Mouse (Mus musculus) myocyte (in vitro differentiated cells): ENCODE measurements around the gene Lrrc10. TPM values are rescaled to one million over a fixed set of nuclear protein-coding genes. Genes with fewer than 3 reads are reported as not detected.

Experiments
- H3K27me3 ChIP-seq: one replicate; pipeline ENCODE4 v1.6.1; 2011; ENCODE audit not compliant: control insufficient read depth, insufficient read depth, insufficient read length
- H3K36me3 ChIP-seq: one replicate; pipeline ENCODE4 v1.6.1; 2011; ENCODE audit not compliant: control insufficient read depth, insufficient read depth
- H3K4me2 ChIP-seq: one replicate; pipeline ENCODE4 v1.6.1; 2011; ENCODE audit warnings: low read depth, control low read depth
- H3K4me3 ChIP-seq: one replicate; pipeline ENCODE4 v1.5.1; 2011; ENCODE audit warnings: mild to moderate bottlenecking, control low read depth, moderate library complexity
- H3K79me2 ChIP-seq: one replicate; pipeline ENCODE4 v1.6.1; 2011; ENCODE audit not compliant: control insufficient read depth, insufficient read depth
- H3ac ChIP-seq: one replicate; pipeline ENCODE4 v1.6.1; 2011; ENCODE audit not compliant: control insufficient read depth, insufficient read length
- CEBPB ChIP-seq: IDR thresholded peaks from 2 replicates; pipeline ENCODE4 v1.6.1; 2011; ENCODE audit warnings: mild to moderate bottlenecking, moderate library complexity; ENCODE audit not compliant: poor library complexity, insufficient read depth, severe bottlenecking
- E2F4 ChIP-seq: IDR thresholded peaks from one replicate; pipeline ENCODE4 v1.6.1; 2011; ENCODE audit warnings: mild to moderate bottlenecking, control low read depth, moderate library complexity; ENCODE audit not compliant: insufficient read depth
- MAX ChIP-seq: IDR thresholded peaks from one replicate; pipeline ENCODE4 v1.6.1; 2011; ENCODE audit warnings: low read depth, mild to moderate bottlenecking, control low read depth
- MYOD1 ChIP-seq, 3 experiments: IDR thresholded peaks; one replicate each; pipeline ENCODE4 v1.6.1; 2011; ENCODE audit warnings: control low read depth in 2 of 3, low read depth in 2 of 3, mild to moderate bottlenecking in 2 of 3, moderate library complexity in 1 of 3; ENCODE audit not compliant: insufficient read length in 2 of 3, control insufficient read depth in 1 of 3
- MYOG ChIP-seq, 3 experiments: IDR thresholded peaks; one replicate each; pipeline ENCODE4 v1.6.1; 2011; ENCODE audit warnings: control low read depth in 2 of 3, low read depth in 2 of 3, mild to moderate bottlenecking in 2 of 3; ENCODE audit not compliant: insufficient read length in 2 of 3, control insufficient read depth in 1 of 3, insufficient read depth in 1 of 3
- POLR2A ChIP-seq: IDR thresholded peaks from one replicate; pipeline ENCODE4 v1.6.1; 2011; ENCODE audit warnings: low read depth, mild to moderate bottlenecking, control low read depth, moderate library complexity; ENCODE audit not compliant: insufficient read length
- POLR2AphosphoS2 ChIP-seq: IDR thresholded peaks from one replicate; pipeline ENCODE4 v1.6.1; 2011; ENCODE audit warnings: low read depth, control low read depth; ENCODE audit not compliant: insufficient read length
- REST ChIP-seq: IDR thresholded peaks from one replicate; pipeline ENCODE4 v1.6.1; 2011; ENCODE audit warnings: mild to moderate bottlenecking, control low read depth, moderate library complexity; ENCODE audit not compliant: insufficient read depth, insufficient read length
- SRF ChIP-seq: IDR thresholded peaks from one replicate; pipeline ENCODE4 v1.6.1; 2011; ENCODE audit warnings: low read depth; ENCODE audit not compliant: control insufficient read depth, insufficient read length
- TCF12 ChIP-seq: IDR thresholded peaks from one replicate; pipeline ENCODE4 v1.6.1; 2011; ENCODE audit warnings: mild to moderate bottlenecking, control low read depth; ENCODE audit not compliant: poor library complexity, insufficient read depth, severe bottlenecking
- TCF3 ChIP-seq: IDR thresholded peaks from one replicate; pipeline ENCODE4 v1.6.1; 2011; ENCODE audit warnings: low read depth, control low read depth; ENCODE audit not compliant: insufficient read length
- USF1 ChIP-seq: IDR thresholded peaks from one replicate; pipeline ENCODE4 v1.6.1; 2011; ENCODE audit warnings: low read depth, mild to moderate bottlenecking, control low read depth, moderate library complexity
- polyA plus RNA-seq: library from polyadenylated mRNA; unstranded; fragments of >200 nt; fragmentation: generic; extraction: Trizol; gene quantifications from one replicate; pipeline ENCODE4 v1.2.1, GENCODE M21; 2012; ENCODE audit warnings: missing spikeins

Gene Lrrc10
- polyA plus RNA-seq, 1 experiment: not detected

DNA sequence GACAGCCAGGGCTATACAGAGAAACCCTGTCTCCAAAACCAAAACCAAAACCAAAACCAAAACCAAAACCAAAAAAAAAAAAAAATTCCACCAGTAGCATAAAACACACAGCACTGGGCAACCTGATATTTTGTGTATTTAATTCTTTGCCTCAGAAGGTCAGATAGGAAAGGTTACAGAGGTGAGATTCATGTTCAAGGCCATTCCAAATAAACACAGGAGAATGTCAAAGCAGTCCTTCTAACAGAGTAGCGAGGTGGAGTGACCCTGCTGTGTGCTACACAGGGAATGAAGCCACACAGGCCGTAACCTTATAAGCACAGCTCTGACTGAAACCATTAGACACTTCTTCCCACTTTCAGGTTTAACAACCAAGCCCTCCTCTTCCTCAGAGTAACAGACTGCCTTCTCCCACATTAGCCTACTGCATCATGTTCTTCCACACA is 36.8 kb downstream of the Lrrc10 start:
- Histone ChIP-seq H3K27me3 (no peaks in the 10 kb centered on the region), H3K79me2 (no peaks in the 10 kb centered on the region), H3K36me3 (peaks cover 35% of the 10 kb centered on the region), H3K4me3 (no peak overlapping the region), H3ac (no peak overlapping the region), H3K4me2 (no peak overlapping the region)
- no peak for TF ChIP-seq POLR2A
- no peak for TF ChIP-seq REST
- no peak for TF ChIP-seq POLR2AphosphoS2
- TF ChIP-seq MAX: no peak
- TF ChIP-seq TCF12: no peak

DNA sequence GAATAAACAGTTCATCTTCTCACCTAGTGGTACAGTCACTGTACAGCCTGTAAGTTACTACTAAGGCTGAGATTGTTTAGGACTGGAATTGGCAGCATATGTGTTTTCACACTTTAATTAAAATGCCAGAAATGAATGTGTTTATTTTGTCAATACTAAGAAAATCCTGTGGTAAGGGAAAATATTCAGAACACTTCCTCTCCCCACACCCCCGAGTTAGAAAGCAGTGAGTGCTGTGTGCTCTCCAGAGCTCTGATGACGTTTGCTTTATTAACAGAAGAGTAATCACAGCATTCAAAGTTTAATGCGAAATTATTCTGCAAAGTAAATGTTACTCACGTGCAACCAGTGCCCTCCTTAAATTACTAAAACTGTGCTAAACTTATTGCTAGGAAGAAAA is 44.5 kb downstream of the Lrrc10 start:
- TF ChIP-seq E2F4: no peak
- TF ChIP-seq MAX: no peak
- no peak for TF ChIP-seq TCF3
- TF ChIP-seq POLR2AphosphoS2: no peak
- TF ChIP-seq POLR2A: no peak
- no peak for TF ChIP-seq TCF12
- TF ChIP-seq REST: no peak
- TF ChIP-seq MYOD1 (IDR thresholded peaks at IDR 0.05; ENCODE audit: control insufficient read depth in 1 of 3, insufficient read length in 2 of 3, low read depth in 2 of 3): no peak
- no peak for TF ChIP-seq SRF
- TF ChIP-seq CEBPB: no peak
- TF ChIP-seq MYOG (IDR thresholded peaks at IDR 0.05; ENCODE audit: control insufficient read depth in 1 of 3, insufficient read depth in 1 of 3, insufficient read length in 2 of 3, low read depth in 2 of 3): no peak
- no peak for TF ChIP-seq USF1

DNA sequence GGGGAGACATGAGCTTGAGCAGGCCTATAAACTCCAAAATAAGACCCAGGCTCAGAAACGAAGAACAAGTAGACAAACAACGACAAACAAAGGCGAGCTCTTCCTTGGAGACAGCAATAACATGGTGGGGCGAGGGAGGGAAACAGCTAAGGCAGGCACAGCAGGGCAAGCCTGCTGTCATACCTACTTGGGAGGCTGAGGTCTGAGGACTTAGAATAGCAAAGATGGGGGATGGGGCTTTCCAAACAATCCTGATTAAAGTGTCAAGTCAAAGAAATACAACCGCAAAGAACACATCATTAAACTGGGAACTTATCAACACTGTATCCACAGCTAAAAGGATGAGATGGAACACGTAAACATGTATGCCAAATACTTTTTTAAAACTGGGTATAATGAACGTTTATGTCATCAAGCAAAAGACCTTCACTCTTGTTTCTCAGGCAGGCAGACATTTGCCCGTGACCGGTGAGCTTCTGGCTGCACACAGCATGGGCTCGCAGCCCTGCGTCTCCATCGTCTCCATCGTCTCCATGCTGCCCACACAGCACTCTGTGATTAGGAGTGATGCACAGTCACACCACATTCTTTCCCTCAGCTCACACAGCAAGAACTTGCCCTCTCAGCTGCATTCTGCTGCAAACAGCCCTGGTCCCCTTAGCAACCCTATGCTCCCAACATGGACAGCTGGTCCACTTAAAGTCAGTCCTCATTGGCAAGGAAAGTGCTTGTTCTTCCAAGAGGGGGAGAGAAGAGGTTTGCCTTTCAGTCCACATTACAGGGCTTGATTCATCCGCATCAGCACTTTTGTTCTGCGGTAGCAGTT is 49.6 kb downstream of the Lrrc10 start:
- H3K4me3 ChIP-seq: no peak overlapping the region
- no peak overlapping the region for H3K4me2 ChIP-seq
- H3ac ChIP-seq: no peak overlapping the region
- no peak for TF ChIP-seq USF1
- no peak for TF ChIP-seq POLR2AphosphoS2
- no peak for TF ChIP-seq SRF
- TF ChIP-seq TCF12: no peak
- no peak for TF ChIP-seq POLR2A
- TF ChIP-seq MYOG (IDR thresholded peaks at IDR 0.05; ENCODE audit: control insufficient read depth in 1 of 3, insufficient read depth in 1 of 3, insufficient read length in 2 of 3, low read depth in 2 of 3): no peak
- TF ChIP-seq REST: no peak
- TF ChIP-seq CEBPB: no peak
- no peak for TF ChIP-seq MAX
- TF ChIP-seq TCF3: no peak
- no peak for TF ChIP-seq MYOD1 (IDR thresholded peaks at IDR 0.05; ENCODE audit: control insufficient read depth in 1 of 3, insufficient read length in 2 of 3, low read depth in 2 of 3)
- TF ChIP-seq E2F4: no peak
- H3K79me2 ChIP-seq: peaks cover 45% of the 10 kb centered on the region
- H3K27me3 ChIP-seq: no peaks in the 10 kb centered on the region
- peaks cover 5% of the 10 kb centered on the region for H3K36me3 ChIP-seq

More for the DNA sequence above, 44.5 kb downstream of the Lrrc10 start:
- Histone ChIP-seq H3K4me3 (no peak overlapping the region), H3K27me3 (no peaks in the 10 kb centered on the region), H3K4me2 (no peak overlapping the region), H3K36me3 (peaks cover 8% of the 10 kb centered on the region), H3K79me2 (peaks cover 11% of the 10 kb centered on the region), H3ac (no peak overlapping the region)

DNA sequence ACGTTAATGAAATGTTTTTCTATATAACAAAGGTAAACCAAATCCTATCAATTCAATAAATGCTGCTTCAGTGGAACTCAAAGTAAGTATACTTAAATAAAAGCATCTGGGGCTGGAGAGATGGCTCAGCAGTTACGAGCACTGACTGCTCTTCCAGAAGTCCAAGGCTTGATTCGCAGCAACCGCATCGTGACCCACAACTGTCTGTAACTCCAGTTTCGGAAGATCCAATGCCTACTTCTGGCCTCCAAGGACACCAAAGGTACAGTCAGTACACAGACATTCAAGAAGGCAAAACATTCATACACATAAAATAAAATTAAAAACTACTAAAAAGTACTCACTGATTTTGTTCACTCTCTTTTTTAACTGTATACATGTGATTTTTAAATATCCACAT is 51.0 kb downstream of the Lrrc10 start:
- Histone ChIP-seq H3K4me2 (no peak overlapping the region), H3ac (no peak overlapping the region), H3K4me3 (no peak overlapping the region), H3K36me3 (no peaks in the 10 kb centered on the region), H3K79me2 (peaks cover 54% of the 10 kb centered on the region), H3K27me3 (no peaks in the 10 kb centered on the region)
- TF ChIP-seq CEBPB (no peak), POLR2AphosphoS2 (no peak), TCF3 (no peak), E2F4 (no peak), MYOG (IDR thresholded peaks at IDR 0.05; ENCODE audit: control insufficient read depth in 1 of 3, insufficient read depth in 1 of 3, insufficient read length in 2 of 3, low read depth in 2 of 3) (no peak), REST (no peak), MAX (no peak), MYOD1 (IDR thresholded peaks at IDR 0.05; ENCODE audit: control insufficient read depth in 1 of 3, insufficient read length in 2 of 3, low read depth in 2 of 3) (no peak), TCF12 (no peak), SRF (no peak), POLR2A (no peak), USF1 (no peak)

Other genes starting within 250 kb of the Lrrc10 start
- gene Myrfl, start 148.4 kb upstream of the Lrrc10 start, polyA plus RNA-seq: 0.04 TPM
- 29.1 TPM for gene Rab3ip, start 94.6 kb upstream of the Lrrc10 start, polyA plus RNA-seq
- gene Gm10271, start 72.7 kb upstream of the Lrrc10 start, polyA plus RNA-seq: not detected
- 1.4 TPM for gene Best3, start 59.0 kb upstream of the Lrrc10 start, polyA plus RNA-seq
- gene Cct2, start 18.5 kb downstream of the Lrrc10 start, polyA plus RNA-seq: 384 TPM
- gene Frs2, start 103.2 kb downstream of the Lrrc10 start, polyA plus RNA-seq: 6.6 TPM
- 27.8 TPM for gene Yeats4, start 179.2 kb downstream of the Lrrc10 start, polyA plus RNA-seq
- not detected for gene 9530003J23Rik, start 193.4 kb downstream of the Lrrc10 start, polyA plus RNA-seq
- gene Lyz2, start 237.0 kb downstream of the Lrrc10 start, polyA plus RNA-seq: 0.08 TPM
- not detected for gene Lyz1, start 247.5 kb downstream of the Lrrc10 start, polyA plus RNA-seq